Mouse (Mus musculus) heart, embryonic 13.5 days (tissue): ENCODE measurements around the gene S100a7a. TPM values are rescaled to one million over a fixed set of nuclear protein-coding genes. Genes with fewer than 3 reads are reported as not detected.

ENCODE experiments used
- ATAC-seq: fragments of 200-750 bp; cut with Nextera tagmentation; 2 replicates; pipeline ENCODE4 v1.8.0; 2017; ENCODE audit warnings: moderate TSS enrichment; ENCODE audit not compliant: insufficient number of reproducible peaks, low FRiP score, low TSS enrichment; ENCODE audit errors: extremely low read depth
- H3K27ac ChIP-seq: fragments of 300-500 bp; sonication (generic); replicated peaks from 2 replicates; pipeline ENCODE4 v1.5.1; 2015; ENCODE audit warnings: moderate library complexity, mild to moderate bottlenecking, inconsistent platforms
- H3K27me3 ChIP-seq: fragments of 300-500 bp; sonication (generic); replicated peaks from 2 replicates; pipeline ENCODE4 v1.6.1; 2015; ENCODE audit warnings: mild to moderate bottlenecking, inconsistent platforms
- H3K36me3 ChIP-seq: fragments of 300-500 bp; sonication (generic); 2 replicates; pipeline ENCODE4 v1.6.1; 2015; ENCODE audit warnings: mild to moderate bottlenecking, inconsistent platforms
- H3K4me1 ChIP-seq: fragments of 300-500 bp; sonication (generic); 2 replicates; pipeline ENCODE4 v1.6.1; 2015; ENCODE audit warnings: inconsistent platforms
- H3K4me2 ChIP-seq: fragments of 300-500 bp; sonication (generic); 2 replicates; pipeline ENCODE4 v1.6.1; 2015; ENCODE audit warnings: inconsistent platforms, mild to moderate bottlenecking, moderate library complexity
- H3K4me3 ChIP-seq: fragments of 300-500 bp; sonication (generic); 2 replicates; pipeline ENCODE4 v1.5.1; 2015; ENCODE audit warnings: moderate library complexity, mild to moderate bottlenecking, inconsistent platforms
- H3K9ac ChIP-seq: fragments of 300-500 bp; sonication (generic); 2 replicates; pipeline ENCODE4 v1.6.1; 2015; ENCODE audit warnings: inconsistent platforms, mild to moderate bottlenecking, moderate library complexity
- H3K9me3 ChIP-seq: fragments of 300-500 bp; sonication (generic); 2 replicates; pipeline ENCODE4 v1.6.1; 2016; ENCODE audit warnings: inconsistent platforms
- WGBS: fragments of 180-500 bp; shearing (Covaris S2); methylation state at CpG from one replicate; pipeline ENCODE4 v1.1.7; 2015; ENCODE audit warnings: mixed read lengths; 5-methylcytosine and 5-hydroxymethylcytosine counted together
- polyA plus RNA-seq: library from polyadenylated mRNA; unstranded; fragments of >200 nt; fragmentation: Nextera tagmentation; extraction: Ambion mirVana; gene quantifications from 2 replicates; pipeline ENCODE4 v1.2.1, GENCODE M21; 2015

S100a7a gene
- not detected in 2 replicates for polyA plus RNA-seq

GRCm38 (mm10) chr3:90653717-90654116 is at the start of gene S100a7a:
Gene S100a7a, plus strand, starts transcription at chr3:90654017.
- Histone ChIP-seq H3K4me1 (no peaks in the 10 kb centered on the region), H3K27me3 (peaks cover 16% of the 10 kb centered on the region), H3K4me2 (no peak within 1 kb of the TSS), H3K36me3 (no peaks in the 10 kb centered on the region), H3K9me3 (no peaks in the 10 kb centered on the region), H3K9ac (no peak within 1 kb of the TSS), H3K27ac (no peak within 1 kb of the TSS), H3K4me3 (no peak within 1 kb of the TSS)
- ATAC-seq = no peak

- 0 out of 2 replicates have a peak, but pooled peaks cover 5% of the 10 kb centered on the region for H3K27me3 ChIP-seq
- no peak overlapping the region for H3K9ac ChIP-seq
- no peak overlapping the region for H3K4me2 ChIP-seq
- H3K4me1 ChIP-seq = peaks cover 35% of the 10 kb centered on the region
- no peak overlapping the region for H3K4me3 ChIP-seq
- H3K36me3 ChIP-seq = no peaks in the 10 kb centered on the region
- 34% methylated on average over 4 of the region's 4 CpGs for WGBS
- no peaks in the 10 kb centered on the region for H3K9me3 ChIP-seq
- ATAC-seq = no peak
- peak overlapping the region; percentile 64 for H3K27ac ChIP-seq
Observed at GRCm38 (mm10) chr3:90604416-90604815, 49.4 kb upstream of the S100a7a start.

GRCm38 (mm10) chr3:90605049-90605448 is 48.8 kb upstream of the S100a7a start:
- Histone ChIP-seq H3K27ac (peak overlapping the region; percentile 64), H3K4me3 (no peak overlapping the region), H3K36me3 (no peaks in the 10 kb centered on the region), H3K27me3 (0 out of 2 replicates have a peak, but pooled peaks cover 5% of the 10 kb centered on the region), H3K9me3 (no peaks in the 10 kb centered on the region), H3K9ac (no peak overlapping the region), H3K4me2 (no peak overlapping the region), H3K4me1 (peaks cover 34% of the 10 kb centered on the region)
- no peak for ATAC-seq
- WGBS = 77% methylated on average over 3 of the region's 3 CpGs

GRCm38 (mm10) chr3:90605736-90606135 is 48.1 kb upstream of the S100a7a start:
- no peak overlapping the region for H3K27ac ChIP-seq
- H3K27me3 ChIP-seq = 0 out of 2 replicates have a peak, but pooled peaks cover 5% of the 10 kb centered on the region
- WGBS = 79% methylated on average over 2 of the region's 2 CpGs
- H3K4me2 ChIP-seq = no peak overlapping the region
- H3K9me3 ChIP-seq = no peaks in the 10 kb centered on the region
- H3K4me3 ChIP-seq = no peak overlapping the region
- no peaks in the 10 kb centered on the region for H3K36me3 ChIP-seq
- no peak for ATAC-seq
- peaks cover 27% of the 10 kb centered on the region for H3K4me1 ChIP-seq
- no peak overlapping the region for H3K9ac ChIP-seq

GRCm38 (mm10) chr3:90606185-90606584 is 47.6 kb upstream of the S100a7a start:
- no peak overlapping the region for H3K9ac ChIP-seq
- no peak overlapping the region for H3K4me3 ChIP-seq
- WGBS = 92% methylated on average over 6 of the region's 6 CpGs
- H3K36me3 ChIP-seq = no peaks in the 10 kb centered on the region
- H3K27me3 ChIP-seq = 0 out of 2 replicates have a peak, but pooled peaks cover 5% of the 10 kb centered on the region
- H3K4me1 ChIP-seq = peaks cover 23% of the 10 kb centered on the region
- no peak; the same call in 1 of the 2 replicates for ATAC-seq
- H3K4me2 ChIP-seq = no peak overlapping the region
- no peak overlapping the region for H3K27ac ChIP-seq
- no peaks in the 10 kb centered on the region for H3K9me3 ChIP-seq

- Histone ChIP-seq H3K4me3 (no peak overlapping the region), H3K36me3 (no peaks in the 10 kb centered on the region), H3K9ac (no peak overlapping the region), H3K27me3 (0 out of 2 replicates have a peak, but pooled peaks cover 9% of the 10 kb centered on the region), H3K4me1 (peaks cover 22% of the 10 kb centered on the region), H3K9me3 (no peaks in the 10 kb centered on the region), H3K4me2 (no peak overlapping the region), H3K27ac (no peak overlapping the region)
- 81% methylated on average over 3 of the region's 3 CpGs for WGBS
- ATAC-seq = no peak
Observed at GRCm38 (mm10) chr3:90607361-90607760, 46.5 kb upstream of the S100a7a start.

- Histone ChIP-seq H3K27ac (no peak within 1 kb of the TSS), H3K4me2 (no peak within 1 kb of the TSS), H3K4me1 (peaks cover 24% of the 10 kb centered on the region), H3K4me3 (no peak within 1 kb of the TSS), H3K36me3 (no peaks in the 10 kb centered on the region), H3K9ac (no peak within 1 kb of the TSS), H3K9me3 (no peaks in the 10 kb centered on the region), H3K27me3 (0 out of 2 replicates have a peak, but pooled peaks cover 9% of the 10 kb centered on the region)
- 51% methylated on average over 3 of the region's 3 CpGs for WGBS
- ATAC-seq = no peak
Observed at GRCm38 (mm10) chr3:90608223-90608622, 45.6 kb upstream of the S100a7a start, which contains the start of gene S100a5. Gene S100a5, plus strand, starts transcription at chr3:90608523.

GRCm38 (mm10) chr3:90609102-90609501 is 44.7 kb upstream of the S100a7a start:
- no peak overlapping the region for H3K4me3 ChIP-seq
- no peak overlapping the region for H3K9ac ChIP-seq
- H3K4me2 ChIP-seq = no peak overlapping the region
- no peaks in the 10 kb centered on the region for H3K9me3 ChIP-seq
- H3K27me3 ChIP-seq = 0 out of 2 replicates have a peak, but pooled peaks cover 14% of the 10 kb centered on the region
- H3K27ac ChIP-seq = no peak overlapping the region
- H3K36me3 ChIP-seq = no peaks in the 10 kb centered on the region
- H3K4me1 ChIP-seq = peaks cover 19% of the 10 kb centered on the region
- ATAC-seq = no peak

- Histone ChIP-seq H3K4me1 (peaks cover 13% of the 10 kb centered on the region), H3K36me3 (no peaks in the 10 kb centered on the region), H3K4me2 (no peak overlapping the region), H3K27me3 (0 out of 2 replicates have a peak, but pooled peaks cover 14% of the 10 kb centered on the region), H3K9ac (no peak overlapping the region), H3K27ac (no peak overlapping the region), H3K9me3 (no peaks in the 10 kb centered on the region), H3K4me3 (no peak overlapping the region)
- 74% methylated on average over 3 of the region's 3 CpGs for WGBS
- no peak for ATAC-seq
Observed at GRCm38 (mm10) chr3:90611494-90611893, 42.3 kb upstream of the S100a7a start.

- no peak for ATAC-seq
- H3K27ac ChIP-seq = no peak overlapping the region
- H3K4me3 ChIP-seq = no peak overlapping the region
- no peak overlapping the region for H3K9ac ChIP-seq
- H3K4me1 ChIP-seq = peaks cover 13% of the 10 kb centered on the region
- H3K36me3 ChIP-seq = no peaks in the 10 kb centered on the region
- 54% methylated on average over 4 of the region's 4 CpGs for WGBS
- no peak overlapping the region for H3K4me2 ChIP-seq
- H3K27me3 ChIP-seq = 0 out of 2 replicates have a peak, but pooled peaks cover 14% of the 10 kb centered on the region
- H3K9me3 ChIP-seq = no peaks in the 10 kb centered on the region
Observed at GRCm38 (mm10) chr3:90612061-90612460, 41.8 kb upstream of the S100a7a start.

GRCm38 (mm10) chr3:90612728-90613291 is 41.0 kb upstream of the S100a7a start, which contains the start of gene S100a6:
Gene S100a6, plus strand, starts transcription at chr3:90612882.
- Histone ChIP-seq H3K4me1 (peaks cover 13% of the 10 kb centered on the region), H3K9me3 (no peaks in the 10 kb centered on the region), H3K27me3 (0 out of 2 replicates have a peak, but pooled peaks cover 13% of the 10 kb centered on the region), H3K27ac (no peak within 1 kb of the TSS), H3K4me2 (peak within 1 kb of the TSS; percentile 81), H3K9ac (peak within 1 kb of the TSS; percentile 66), H3K4me3 (peak within 1 kb of the TSS; percentile 48), H3K36me3 (no peaks in the 10 kb centered on the region)
- WGBS = under 1% methylated on average over 23 of the region's 23 CpGs
- ATAC-seq = no peak
